Mouse (Mus musculus) embryonic facial prominence, embryonic 15.5 days (tissue): ENCODE results near the gene Vinac1. TPM values are rescaled to one million over a fixed set of nuclear protein-coding genes. Genes with fewer than 3 reads are reported as not detected.

Experiments
- polyA plus RNA-seq: library from polyadenylated mRNA; unstranded; fragments of >200 nt; fragmentation: Nextera tagmentation; extraction: Ambion mirVana; gene quantifications from 2 replicates; pipeline ENCODE4 v1.2.1, GENCODE M21; 2015

Gene Vinac1
- polyA plus RNA-seq, 1 experiment from 2014 or later: not detected

Other genes starting within 250 kb of the Vinac1 start
- 29.9 and 34.1 TPM in 2 replicates for gene Tmem87b, start 230.1 kb downstream of the Vinac1 start, polyA plus RNA-seq
- gene Fbln7, start 185.2 kb downstream of the Vinac1 start, polyA plus RNA-seq: 4.6 and 5.9 TPM in 2 replicates
- gene Zc3h8, start 104.1 kb downstream of the Vinac1 start, polyA plus RNA-seq: 6.4 and 6.8 TPM in 2 replicates
- gene Zc3h6, start 80.8 kb downstream of the Vinac1 start, polyA plus RNA-seq: 2.4 and 2.5 TPM in 2 replicates
- gene Gm10762, start 80.4 kb downstream of the Vinac1 start, polyA plus RNA-seq: 15.8 and 16.2 TPM in 2 replicates
- 14.8 and 15.9 TPM in 2 replicates for gene Ttl, start 17.8 kb upstream of the Vinac1 start, polyA plus RNA-seq
- gene Polr1b, start 52.8 kb upstream of the Vinac1 start, polyA plus RNA-seq: 21.9 and 25.1 TPM in 2 replicates
- 25.2 and 26.8 TPM in 2 replicates for gene Chchd5, start 81.5 kb upstream of the Vinac1 start, polyA plus RNA-seq
- 23.0 and 24.0 TPM in 2 replicates for gene Slc20a1, start 150.6 kb upstream of the Vinac1 start, polyA plus RNA-seq
- 39.8 and 51.0 TPM in 2 replicates for gene Ckap2l, start 249.0 kb upstream of the Vinac1 start, polyA plus RNA-seq